Comparison of ENCODE assay signal across 8 mouse cellular contexts in genomic region chr2:163787709-163788108, GRCm38 (mm10). TPM values are rescaled to one million over a fixed set of nuclear protein-coding genes. Genes with fewer than 3 reads are reported as not detected.
DNase-seq lines count a peak whose midpoint lies in the region; ATAC-seq and TF ChIP-seq lines count a peak whose summit lies in the region.

No protein-coding gene starts in this region.

- intact Hi-C loops in heart, adult 2 months (cut with DNase I): loop anchor here (10.0 kb wide), 4 partner anchors 63 to 253 kb away; partner anchors contain the start of genes Serinc3 and Ttpal
- intact Hi-C loops in left cerebral cortex, postnatal 25 days (cut with DNase I): loop anchor here (10.0 kb wide), 3 partner anchors 47 to 253 kb away; no protein-coding TSS in a partner anchor

- H3K4me3 ChIP-seq in heart, adult 2 months: no peak overlapping the region
- H3K4me3 ChIP-seq in heart, embryonic 10.5 days: no peak overlapping the region
- no peak overlapping the region for H3K4me3 ChIP-seq in embryonic facial prominence, embryonic 10.5 days
- no peak overlapping the region for H3K4me3 ChIP-seq in midbrain, embryonic 14.5 days (replicated peaks; ENCODE audit: low read depth, low read length)

- no peaks in the 10 kb centered on the region for H3K4me1 ChIP-seq in heart, adult 2 months (ENCODE audit: control insufficient read depth, insufficient read depth, low read length)
- peaks cover 5% of the 10 kb centered on the region for H3K4me1 ChIP-seq in heart, embryonic 10.5 days
- no peaks in the 10 kb centered on the region for H3K4me1 ChIP-seq in embryonic facial prominence, embryonic 10.5 days
- no peaks in the 10 kb centered on the region for H3K4me1 ChIP-seq in midbrain, embryonic 14.5 days (ENCODE audit: control insufficient read depth, insufficient read depth, low read length)

- no peaks in the 10 kb centered on the region for H3K27me3 ChIP-seq in heart, adult 2 months (ENCODE audit: control insufficient read depth, insufficient read depth, low read length)
- H3K27me3 ChIP-seq in heart, embryonic 10.5 days (ENCODE audit: insufficient read depth, poor library complexity, severe bottlenecking): 0 out of 2 replicates have a peak, but pooled peaks cover 6% of the 10 kb centered on the region
- H3K27me3 ChIP-seq in embryonic facial prominence, embryonic 10.5 days (replicated peaks; ENCODE audit: low read depth, poor library complexity, severe bottlenecking): no peaks in the 10 kb centered on the region
- H3K27me3 ChIP-seq in midbrain, embryonic 14.5 days (ENCODE audit: control insufficient read depth, insufficient read depth, low read length): no peaks in the 10 kb centered on the region

- H3K4me2 ChIP-seq in midbrain, embryonic 14.5 days (ENCODE audit: low read length): no peak overlapping the region

- H3K9ac ChIP-seq in heart, adult 2 months (ENCODE audit: low read depth, low read length): no peak overlapping the region
- no peak overlapping the region for H3K9ac ChIP-seq in midbrain, embryonic 14.5 days (replicated peaks; ENCODE audit: low read length)

- peak; percentile 41; the same call in 1 of the 2 replicates for TF ChIP-seq EP300 in heart, adult 2 months (IDR thresholded peaks at IDR 0.05; ENCODE audit: insufficient read depth, low read depth, low read length)

- peak; percentile 92 for TF ChIP-seq CTCF in heart, adult 2 months (IDR thresholded peaks at IDR 0.05)

- 28% methylated on average over 3 of the region's 3 CpGs for WGBS in heart, adult 2 months
- 47% methylated on average over 3 of the region's 3 CpGs for WGBS in heart, embryonic 10.5 days
- 54% methylated on average over 3 of the region's 3 CpGs for WGBS in embryonic facial prominence, embryonic 10.5 days
- WGBS in midbrain, embryonic 14.5 days: 41% methylated on average over 3 of the region's 3 CpGs

- no peaks in the 10 kb centered on the region for H3K36me3 ChIP-seq in heart, adult 2 months (ENCODE audit: control insufficient read depth, insufficient read depth, low read length)
- H3K36me3 ChIP-seq in heart, embryonic 10.5 days: no peaks in the 10 kb centered on the region
- H3K36me3 ChIP-seq in embryonic facial prominence, embryonic 10.5 days (replicated peaks): no peaks in the 10 kb centered on the region
- H3K36me3 ChIP-seq in midbrain, embryonic 14.5 days (ENCODE audit: control insufficient read depth, insufficient read depth, low read length): no peaks in the 10 kb centered on the region

- no peaks in the 10 kb centered on the region for H3K9me3 ChIP-seq in heart, embryonic 10.5 days
- no peaks in the 10 kb centered on the region for H3K9me3 ChIP-seq in embryonic facial prominence, embryonic 10.5 days
- no peaks in the 10 kb centered on the region for H3K9me3 ChIP-seq in midbrain, embryonic 14.5 days (ENCODE audit: control insufficient read depth, low read length)

- no peaks in the 10 kb centered on the region for H3K79me2 ChIP-seq in heart, adult 2 months (replicated peaks; ENCODE audit: control insufficient read depth, insufficient read depth, low read length)

- no peak for ATAC-seq in midbrain, embryonic 14.5 days (ENCODE audit: low FRiP score, low TSS enrichment)

- TF ChIP-seq POLR2A in heart, adult 2 months (IDR thresholded peaks at IDR 0.05; ENCODE audit: insufficient read depth, low read depth, low read length): no peak

- H3K27ac ChIP-seq in heart, adult 2 months: no peak overlapping the region
- H3K27ac ChIP-seq in heart, embryonic 10.5 days: no peak overlapping the region
- H3K27ac ChIP-seq in embryonic facial prominence, embryonic 10.5 days (replicated peaks): no peak overlapping the region
- no peak overlapping the region for H3K27ac ChIP-seq in midbrain, embryonic 14.5 days (replicated peaks; ENCODE audit: low read depth, low read length)

- DNase-seq in heart, adult 2 months: peak; percentile 40 to 49
- no peak for DNase-seq in heart, embryonic 10.5 days (ENCODE audit: low spot score)
- DNase-seq in adrenal gland, postnatal 36 days: peak; percentile 39 to 64
- DNase-seq in embryonic facial prominence, embryonic 10.5 days (ENCODE audit: low spot score): peak; percentile 53
- DNase-seq in hindlimb bud, embryonic 11.5 days (ENCODE audit: extremely low spot score, low read depth, low spot score): peak; percentile 52
- DNase-seq in left cerebral cortex, postnatal 25 days (ENCODE audit: low spot score in 2 of 2): peak; percentile 50 to 59
- peak; percentile 83 for DNase-seq in midbrain, embryonic 14.5 days
- DNase-seq in thymus, postnatal 25 days: peak; percentile 49

RNA-seq across cellular contexts. Expression of gene Ccn5, which starts 33.0 kb away (rescaled TPM):
- 1 to 10 TPM; 1.3 to 2.6 TPM for total RNA-seq in heart, adult 2 months (2021)
- 11.6 and 18.4 TPM in 2 replicates for polyA plus RNA-seq in heart, adult 2 months (2012; rRNA removed)
- polyA plus RNA-seq in heart, embryonic 10.5 days (2016; fragmentation: Nextera tagmentation; extraction: Ambion mirVana): 0.28 TPM in 1 of 2 replicates, not detected in the other
- under 1 TPM in 1 of 2 experiments, not detected in 1; 0.63 TPM for total RNA-seq in adrenal gland, postnatal 36 days (2021)
- 0.09 and 0.25 TPM in 2 replicates for polyA plus RNA-seq in embryonic facial prominence, embryonic 10.5 days (2016; fragmentation: Nextera tagmentation; extraction: Ambion mirVana)
- total RNA-seq in left cerebral cortex, postnatal 25 days (2021): not detected
- polyA plus RNA-seq in midbrain, embryonic 14.5 days (2014; fragmentation: Nextera tagmentation; extraction: Ambion mirVana): 0.57 and 0.70 TPM in 2 replicates

RNA-seq across cellular contexts. Expression of gene Ada, which starts 37.7 kb away (rescaled TPM):
- total RNA-seq in heart, adult 2 months (2021): 1 to 10 TPM in 1 of 2 experiments, under 1 TPM in 1; 0.65 to 1.0 TPM
- 0.61 and 1.2 TPM in 2 replicates for polyA plus RNA-seq in heart, adult 2 months (2012; rRNA removed)
- polyA plus RNA-seq in heart, embryonic 10.5 days (2016; fragmentation: Nextera tagmentation; extraction: Ambion mirVana): 5.1 and 8.2 TPM in 2 replicates
- total RNA-seq in adrenal gland, postnatal 36 days (2021): 1 to 10 TPM; 3.6 to 4.9 TPM
- polyA plus RNA-seq in embryonic facial prominence, embryonic 10.5 days (2016; fragmentation: Nextera tagmentation; extraction: Ambion mirVana): 9.7 and 11.1 TPM in 2 replicates
- 1 to 10 TPM; 1.1 to 1.2 TPM for total RNA-seq in left cerebral cortex, postnatal 25 days (2021)
- polyA plus RNA-seq in midbrain, embryonic 14.5 days (2014; fragmentation: Nextera tagmentation; extraction: Ambion mirVana): 2.8 and 3.4 TPM in 2 replicates
